ENCODE assay signal across 8 mouse cellular contexts in genomic region chr11:11973366-11974014, GRCm38 (mm10).
DNase-seq lines count a peak whose midpoint lies in the region; ATAC-seq lines count a peak whose summit lies in the region.

No protein-coding gene starts in this region.

- H3K9ac ChIP-seq in embryonic facial prominence, embryonic 13.5 days = no peak overlapping the region
- no peak overlapping the region for H3K9ac ChIP-seq in limb, embryonic 12.5 days (replicated peaks)
- no peak overlapping the region for H3K9ac ChIP-seq in midbrain, embryonic 15.5 days

- 59% methylated on average over 8 of the region's 8 CpGs for WGBS in embryonic facial prominence, embryonic 13.5 days
- 53% methylated on average over 8 of the region's 8 CpGs for WGBS in limb, embryonic 12.5 days
- WGBS in midbrain, embryonic 15.5 days = 41% methylated on average over 8 of the region's 8 CpGs

- no peak overlapping the region for H3K4me2 ChIP-seq in embryonic facial prominence, embryonic 13.5 days
- no peak overlapping the region for H3K4me2 ChIP-seq in limb, embryonic 12.5 days
- H3K4me2 ChIP-seq in midbrain, embryonic 15.5 days = no peak overlapping the region

- H3K27me3 ChIP-seq in embryonic facial prominence, embryonic 13.5 days = no peaks in the 10 kb centered on the region
- H3K27me3 ChIP-seq in limb, embryonic 12.5 days = no peaks in the 10 kb centered on the region
- H3K27me3 ChIP-seq in midbrain, embryonic 15.5 days (replicated peaks) = no peaks in the 10 kb centered on the region

- H3K9me3 ChIP-seq in embryonic facial prominence, embryonic 13.5 days = peaks cover 8% of the 10 kb centered on the region; the same call in 1 of the 2 replicates
- 0 out of 2 replicates have a peak, but pooled peaks cover 6% of the 10 kb centered on the region for H3K9me3 ChIP-seq in limb, embryonic 12.5 days
- no peaks in the 10 kb centered on the region for H3K9me3 ChIP-seq in midbrain, embryonic 15.5 days

- ATAC-seq in embryonic facial prominence, embryonic 13.5 days (ENCODE audit: insufficient number of reproducible peaks, insufficient read depth, low FRiP score, low TSS enrichment, low read depth) = peak; percentile 66
- peak; percentile 38; the same call in 1 of the 2 replicates for ATAC-seq in limb, embryonic 12.5 days (ENCODE audit: insufficient number of reproducible peaks, insufficient read depth, low FRiP score, low TSS enrichment, low read depth)
- ATAC-seq in midbrain, embryonic 15.5 days (replicated peaks) = peak; percentile 90

- H3K4me3 ChIP-seq in embryonic facial prominence, embryonic 13.5 days = no peak overlapping the region
- H3K4me3 ChIP-seq in limb, embryonic 12.5 days (replicated peaks) = no peak overlapping the region
- no peak overlapping the region for H3K4me3 ChIP-seq in midbrain, embryonic 15.5 days

- 0 out of 2 replicates have a peak overlapping the region, but pooled peaks have one; percentile 74 for H3K27ac ChIP-seq in embryonic facial prominence, embryonic 13.5 days
- 0 out of 2 replicates have a peak overlapping the region, but pooled peaks have one; percentile 25 for H3K27ac ChIP-seq in limb, embryonic 12.5 days
- H3K27ac ChIP-seq in midbrain, embryonic 15.5 days = no peak overlapping the region

- peaks cover 44% of the 10 kb centered on the region for H3K36me3 ChIP-seq in embryonic facial prominence, embryonic 13.5 days
- peaks cover 61% of the 10 kb centered on the region for H3K36me3 ChIP-seq in limb, embryonic 12.5 days
- no peaks in the 10 kb centered on the region for H3K36me3 ChIP-seq in midbrain, embryonic 15.5 days (replicated peaks)

- no peaks in the 10 kb centered on the region for H3K4me1 ChIP-seq in embryonic facial prominence, embryonic 13.5 days
- no peaks in the 10 kb centered on the region; the same call in 1 of the 2 replicates for H3K4me1 ChIP-seq in limb, embryonic 12.5 days (replicated peaks)
- H3K4me1 ChIP-seq in midbrain, embryonic 15.5 days = peaks cover 2% of the 10 kb centered on the region; the same call in 1 of the 2 replicates

- peak; percentile 73 to 76 for DNase-seq in B cell, adult 2 months
- peak; percentile 75 to 83 for DNase-seq in adrenal gland, postnatal 36 days
- DNase-seq in heart, adult 9 months (ENCODE audit: low spot score in 2 of 2) = peak; percentile 60 to 80
- DNase-seq in kidney, adult 8-10 months = peak; percentile 60 to 81
- DNase-seq in spleen, postnatal 36 days (ENCODE audit: low spot score in 2 of 2) = peak; percentile 47 to 57

Comparison
In these comparisons a context has a peak if more than half of its experiments do, and no peak if none do; other contexts are left out.
1. ATAC-seq: peak in every context shown above with its lines; median percentile 90 in midbrain, embryonic 15.5 days; 66 in embryonic facial prominence, embryonic 13.5 days; 38 in limb, embryonic 12.5 days.